Mouse (Mus musculus) forebrain, embryonic 13.5 days (tissue): ENCODE data around the gene Tead1. TPM values are rescaled to one million over a fixed set of nuclear protein-coding genes. Genes with fewer than 3 reads are reported as not detected.

ENCODE experiments used
- ATAC-seq: fragments of 200-750 bp; cut with Nextera tagmentation; 2 replicates; pipeline ENCODE4 v1.8.0; 2017
- H3K27ac ChIP-seq: fragments of 300-500 bp; sonication (generic); 2 replicates; pipeline ENCODE4 v1.5.1; 2015; ENCODE audit warnings: inconsistent platforms, mild to moderate bottlenecking, moderate library complexity
- H3K27me3 ChIP-seq: fragments of 300-500 bp; sonication (generic); 2 replicates; pipeline ENCODE4 v1.6.1; 2015; ENCODE audit warnings: mild to moderate bottlenecking, inconsistent platforms
- H3K36me3 ChIP-seq: fragments of 300-500 bp; sonication (generic); 2 replicates; pipeline ENCODE4 v1.6.1; 2015; ENCODE audit warnings: mild to moderate bottlenecking, inconsistent platforms; ENCODE audit not compliant: poor library complexity, severe bottlenecking
- H3K4me1 ChIP-seq: fragments of 300-500 bp; sonication (generic); 2 replicates; pipeline ENCODE4 v1.6.1; 2015; ENCODE audit warnings: inconsistent platforms
- H3K4me2 ChIP-seq: fragments of 300-500 bp; sonication (generic); 2 replicates; pipeline ENCODE4 v1.6.1; 2015; ENCODE audit warnings: inconsistent platforms, mild to moderate bottlenecking, moderate library complexity
- H3K4me3 ChIP-seq: fragments of 300-500 bp; sonication (generic); 2 replicates; pipeline ENCODE4 v1.5.1; 2015; ENCODE audit warnings: mild to moderate bottlenecking, inconsistent platforms
- H3K9ac ChIP-seq: fragments of 300-500 bp; sonication (generic); 2 replicates; pipeline ENCODE4 v1.6.1; 2015; ENCODE audit warnings: mild to moderate bottlenecking, inconsistent platforms
- H3K9me3 ChIP-seq: fragments of 300-500 bp; sonication (generic); replicated peaks from 2 replicates; pipeline ENCODE4 v1.6.1; 2016; ENCODE audit warnings: inconsistent platforms
- WGBS: fragments of 180-500 bp; shearing (Covaris S2); methylation state at CpG from one replicate; pipeline ENCODE4 v1.1.7; 2015; 5-methylcytosine and 5-hydroxymethylcytosine counted together
- polyA plus RNA-seq: library from polyadenylated mRNA; unstranded; fragments of >200 nt; fragmentation: Nextera tagmentation; extraction: Ambion mirVana; gene quantifications from 2 replicates; pipeline ENCODE4 v1.2.1, GENCODE M21; 2015

The Tead1 gene
- polyA plus RNA-seq, 1 experiment from 2014 or later = 22.0 TPM

GRCm38 (mm10) chr7:112855419-112855818 is 176.3 kb downstream of the Tead1 start:
- 75% methylated on average over 6 of the region's 6 CpGs for WGBS
- Histone ChIP-seq H3K9me3 (no peaks in the 10 kb centered on the region), H3K27ac (no peak overlapping the region; the same call in 1 of the 2 replicates), H3K4me3 (no peak overlapping the region), H3K4me2 (no peak overlapping the region), H3K36me3 (0 out of 2 replicates have a peak, but pooled peaks cover 3% of the 10 kb centered on the region), H3K4me1 (peaks cover 59% of the 10 kb centered on the region), H3K9ac (no peak overlapping the region), H3K27me3 (no peaks in the 10 kb centered on the region)
- no peak for ATAC-seq

- H3K4me2 ChIP-seq = no peak overlapping the region
- peak; percentile 61; the same call in 1 of the 2 replicates for ATAC-seq
- H3K9me3 ChIP-seq = no peaks in the 10 kb centered on the region
- peaks cover 52% of the 10 kb centered on the region for H3K4me1 ChIP-seq
- WGBS = 36% methylated on average over 7 of the region's 7 CpGs
- peak overlapping the region; percentile 19; the same call in 1 of the 2 replicates for H3K27ac ChIP-seq
- H3K36me3 ChIP-seq = 0 out of 2 replicates have a peak, but pooled peaks cover 3% of the 10 kb centered on the region
- H3K9ac ChIP-seq = no peak overlapping the region
- no peak overlapping the region for H3K4me3 ChIP-seq
- no peaks in the 10 kb centered on the region for H3K27me3 ChIP-seq
Measured at GRCm38 (mm10) chr7:112856121-112856571, 177.0 kb downstream of the Tead1 start.

- Histone ChIP-seq H3K9me3 (no peaks in the 10 kb centered on the region), H3K4me2 (no peak overlapping the region), H3K4me3 (no peak overlapping the region), H3K27me3 (no peaks in the 10 kb centered on the region), H3K27ac (peak overlapping the region; percentile 19; the same call in 1 of the 2 replicates), H3K4me1 (peaks cover 47% of the 10 kb centered on the region), H3K9ac (no peak overlapping the region), H3K36me3 (peaks cover 7% of the 10 kb centered on the region; the same call in 1 of the 2 replicates)
- ATAC-seq = no peak
- WGBS = 78% methylated on average over 10 of the region's 10 CpGs
Measured at GRCm38 (mm10) chr7:112856583-112856982, 177.5 kb downstream of the Tead1 start.

GRCm38 (mm10) chr7:112859887-112860286 is 180.8 kb downstream of the Tead1 start:
- peaks cover 31% of the 10 kb centered on the region for H3K36me3 ChIP-seq
- no peaks in the 10 kb centered on the region for H3K9me3 ChIP-seq
- H3K9ac ChIP-seq = no peak overlapping the region
- H3K4me2 ChIP-seq = no peak overlapping the region
- H3K4me3 ChIP-seq = no peak overlapping the region
- no peak for ATAC-seq
- WGBS = 96% methylated on average over 6 of the region's 6 CpGs
- no peaks in the 10 kb centered on the region for H3K27me3 ChIP-seq
- H3K27ac ChIP-seq = no peak overlapping the region
- H3K4me1 ChIP-seq = peaks cover 19% of the 10 kb centered on the region

- no peaks in the 10 kb centered on the region for H3K27me3 ChIP-seq
- no peak for ATAC-seq
- 89% methylated on average over 5 of the region's 5 CpGs for WGBS
Measured at GRCm38 (mm10) chr7:112862086-112862485, 183.0 kb downstream of the Tead1 start.

GRCm38 (mm10) chr7:112864188-112864587 is 185.1 kb downstream of the Tead1 start:
- Histone ChIP-seq H3K9ac (no peak overlapping the region), H3K4me3 (no peak overlapping the region), H3K9me3 (no peaks in the 10 kb centered on the region), H3K36me3 (peaks cover 35% of the 10 kb centered on the region), H3K27ac (no peak overlapping the region), H3K27me3 (no peaks in the 10 kb centered on the region), H3K4me2 (no peak overlapping the region), H3K4me1 (no peaks in the 10 kb centered on the region)
- 95% methylated on average over 8 of the region's 8 CpGs for WGBS
- ATAC-seq = no peak

More at GRCm38 (mm10) chr7:112862086-112862485, 183.0 kb downstream of the Tead1 start:
- no peaks in the 10 kb centered on the region for H3K9me3 ChIP-seq
- H3K36me3 ChIP-seq = peaks cover 31% of the 10 kb centered on the region
- no peak overlapping the region for H3K27ac ChIP-seq
- H3K4me2 ChIP-seq = no peak overlapping the region
- H3K4me3 ChIP-seq = no peak overlapping the region
- no peaks in the 10 kb centered on the region for H3K4me1 ChIP-seq
- H3K9ac ChIP-seq = no peak overlapping the region

- H3K4me2 ChIP-seq = no peak overlapping the region
- no peak overlapping the region for H3K27ac ChIP-seq
- no peaks in the 10 kb centered on the region for H3K27me3 ChIP-seq
- 13% methylated on average over 2 of the region's 2 CpGs for WGBS
- H3K9ac ChIP-seq = no peak overlapping the region
- no peak for ATAC-seq
- no peaks in the 10 kb centered on the region for H3K4me1 ChIP-seq
- peaks cover 33% of the 10 kb centered on the region for H3K36me3 ChIP-seq
- H3K4me3 ChIP-seq = no peak overlapping the region
- no peaks in the 10 kb centered on the region for H3K9me3 ChIP-seq
Measured at GRCm38 (mm10) chr7:112865739-112866138, 186.6 kb downstream of the Tead1 start.

GRCm38 (mm10) chr7:112868551-112869465 is 189.7 kb downstream of the Tead1 start:
- Histone ChIP-seq H3K27ac (no peak overlapping the region; the same call in 1 of the 2 replicates), H3K27me3 (no peaks in the 10 kb centered on the region), H3K4me1 (no peaks in the 10 kb centered on the region; the same call in 1 of the 2 replicates), H3K9me3 (no peaks in the 10 kb centered on the region), H3K9ac (no peak overlapping the region), H3K36me3 (peaks cover 6% of the 10 kb centered on the region), H3K4me2 (no peak overlapping the region), H3K4me3 (no peak overlapping the region)
- WGBS = 49% methylated on average over 8 of the region's 8 CpGs
- 0 out of 2 replicates have a peak, but pooled peaks have one; percentile 33 for ATAC-seq

GRCm38 (mm10) chr7:112871752-112872151 is 192.6 kb downstream of the Tead1 start:
- Histone ChIP-seq H3K27me3 (no peaks in the 10 kb centered on the region), H3K4me3 (no peak overlapping the region), H3K4me1 (peaks cover 3% of the 10 kb centered on the region), H3K9ac (no peak overlapping the region), H3K27ac (no peak overlapping the region), H3K9me3 (no peaks in the 10 kb centered on the region), H3K4me2 (no peak overlapping the region), H3K36me3 (peaks cover 20% of the 10 kb centered on the region)
- ATAC-seq = no peak
- 93% methylated on average over 7 of the region's 7 CpGs for WGBS

- H3K36me3 ChIP-seq = peaks cover 17% of the 10 kb centered on the region
- H3K4me3 ChIP-seq = no peak overlapping the region
- no peaks in the 10 kb centered on the region for H3K27me3 ChIP-seq
- H3K9me3 ChIP-seq = no peaks in the 10 kb centered on the region
- 73% methylated on average over 9 of the region's 9 CpGs for WGBS
- no peak for ATAC-seq
- no peak overlapping the region for H3K27ac ChIP-seq
- no peak overlapping the region for H3K4me2 ChIP-seq
- H3K9ac ChIP-seq = no peak overlapping the region
- H3K4me1 ChIP-seq = peaks cover 10% of the 10 kb centered on the region
Measured at GRCm38 (mm10) chr7:112872435-112873196, 193.5 kb downstream of the Tead1 start.

- Histone ChIP-seq H3K4me3 (no peak overlapping the region), H3K27me3 (no peaks in the 10 kb centered on the region), H3K27ac (no peak overlapping the region), H3K4me2 (no peak overlapping the region), H3K36me3 (peaks cover 17% of the 10 kb centered on the region), H3K9ac (no peak overlapping the region), H3K4me1 (peaks cover 19% of the 10 kb centered on the region), H3K9me3 (no peaks in the 10 kb centered on the region)
- ATAC-seq = no peak
- 88% methylated on average over 10 of the region's 10 CpGs for WGBS
Measured at GRCm38 (mm10) chr7:112876128-112876527, 197.0 kb downstream of the Tead1 start.
